Mouse (Mus musculus): ENCODE results near the gene Fxr2. TPM values are rescaled to one million over a fixed set of nuclear protein-coding genes. Genes with fewer than 3 reads are reported as not detected.

Gene Fxr2
- polyA plus RNA-seq (2014; fragmentation: Illumina TruSeq; extraction: RNeasy Lipid Tissue Mini Kit (QIAGEN cat#74804); ENCODE audit: low replicate concordance) = 7.3 TPM

GRCm38 (mm10) chr11:69632284-69633089 is at the start of gene Fxr2:
Fxr2 (plus strand) TSS chr11:69632990.

GRCm38 (mm10) chr11:69605726-69606490 is 26.9 kb upstream of the Fxr2 start, which contains the start of gene Atp1b2:
Atp1b2 (minus strand) TSS chr11:69605942.

GRCm38 (mm10) chr11:69617805-69618204 is 15.0 kb upstream of the Fxr2 start, which contains the start of gene Shbg:
Shbg (minus strand) TSS chr11:69617905.

GRCm38 (mm10) chr11:69621571-69622268 is 11.1 kb upstream of the Fxr2 start, which contains the start of gene Sat2:
Sat2 (plus strand) TSS chr11:69622024.

GRCm38 (mm10) chr11:69655264-69656064 is 22.7 kb downstream of the Fxr2 start, which contains the start of gene Sox15:
Sox15 (plus strand) TSS chr11:69655314.

GRCm38 (mm10) chr11:69662213-69662966 is 29.6 kb downstream of the Fxr2 start, which contains the start of gene Mpdu1:
Mpdu1 (minus strand) TSS chr11:69662642.

GRCm38 (mm10) chr11:69665961-69666664 is 33.3 kb downstream of the Fxr2 start, which contains the start of gene Cd68:
Cd68 (minus strand) TSS chr11:69666153.

GRCm38 (mm10) chr11:69672211-69672706 is 39.5 kb downstream of the Fxr2 start, which contains the start of gene Eif4a1:
Eif4a1 (minus strand) TSS chr11:69672423.

GRCm38 (mm10) chr11:69681314-69682208 is 48.8 kb downstream of the Fxr2 start, which contains the start of gene Senp3:
Senp3 (minus strand) TSS chr11:69682084.

GRCm38 (mm10) chr11:69685526-69686148 is 52.8 kb downstream of the Fxr2 start, which contains the start of gene Tnfsf13:
Tnfsf13 (minus strand) TSS chr11:69685784.

GRCm38 (mm10) chr11:69695361-69696181 is 62.8 kb downstream of the Fxr2 start, which contains the start of the genes Tnfsf12 and Tnfsfm13:
Tnfsf12 (minus strand) TSS chr11:69695849.
Tnfsfm13 (minus strand) TSS chr11:69696098.

Other genes starting within 250 kb of the Fxr2 start
- 3.7 TPM for gene Naa38, start 237.5 kb upstream of the Fxr2 start, polyA plus RNA-seq (2014; fragmentation: Illumina TruSeq; extraction: RNeasy Lipid Tissue Mini Kit (QIAGEN cat#74804); ENCODE audit: low replicate concordance)
- 22.1 TPM for gene Cyb5d1, start 237.4 kb upstream of the Fxr2 start, polyA plus RNA-seq (2014; fragmentation: Illumina TruSeq; extraction: RNeasy Lipid Tissue Mini Kit (QIAGEN cat#74804); ENCODE audit: low replicate concordance)
- gene Tmem88, start 234.8 kb upstream of the Fxr2 start, polyA plus RNA-seq (2014; fragmentation: Illumina TruSeq; extraction: RNeasy Lipid Tissue Mini Kit (QIAGEN cat#74804); ENCODE audit: low replicate concordance) = 0.45 TPM
- 4.5 TPM for gene Kdm6b, start 219.3 kb upstream of the Fxr2 start, polyA plus RNA-seq (2014; fragmentation: Illumina TruSeq; extraction: RNeasy Lipid Tissue Mini Kit (QIAGEN cat#74804); ENCODE audit: low replicate concordance)
- 0.37 TPM for gene Dnah2, start 83.9 kb upstream of the Fxr2 start, polyA plus RNA-seq (2014; fragmentation: Illumina TruSeq; extraction: RNeasy Lipid Tissue Mini Kit (QIAGEN cat#74804); ENCODE audit: low replicate concordance)
- not detected for gene Efnb3, start 72.8 kb upstream of the Fxr2 start, polyA plus RNA-seq (2014; fragmentation: Illumina TruSeq; extraction: RNeasy Lipid Tissue Mini Kit (QIAGEN cat#74804); ENCODE audit: low replicate concordance)
- gene Wrap53, start 52.7 kb upstream of the Fxr2 start, polyA plus RNA-seq (2014; fragmentation: Illumina TruSeq; extraction: RNeasy Lipid Tissue Mini Kit (QIAGEN cat#74804); ENCODE audit: low replicate concordance) = 0.59 TPM
- gene Trp53, start 52.6 kb upstream of the Fxr2 start, polyA plus RNA-seq (2014; fragmentation: Illumina TruSeq; extraction: RNeasy Lipid Tissue Mini Kit (QIAGEN cat#74804); ENCODE audit: low replicate concordance) = 2.7 TPM
- gene Atp1b2, start 27.0 kb upstream of the Fxr2 start, polyA plus RNA-seq (2014; fragmentation: Illumina TruSeq; extraction: RNeasy Lipid Tissue Mini Kit (QIAGEN cat#74804); ENCODE audit: low replicate concordance) = 2.6 TPM
- gene Shbg, start 15.1 kb upstream of the Fxr2 start, polyA plus RNA-seq (2014; fragmentation: Illumina TruSeq; extraction: RNeasy Lipid Tissue Mini Kit (QIAGEN cat#74804); ENCODE audit: low replicate concordance) = not detected
- gene Sat2, start 11.0 kb upstream of the Fxr2 start, polyA plus RNA-seq (2014; fragmentation: Illumina TruSeq; extraction: RNeasy Lipid Tissue Mini Kit (QIAGEN cat#74804); ENCODE audit: low replicate concordance) = 0.97 TPM
- not detected for gene Sox15, start 22.3 kb downstream of the Fxr2 start, polyA plus RNA-seq (2014; fragmentation: Illumina TruSeq; extraction: RNeasy Lipid Tissue Mini Kit (QIAGEN cat#74804); ENCODE audit: low replicate concordance)
- 15.1 TPM for gene Mpdu1, start 29.7 kb downstream of the Fxr2 start, polyA plus RNA-seq (2014; fragmentation: Illumina TruSeq; extraction: RNeasy Lipid Tissue Mini Kit (QIAGEN cat#74804); ENCODE audit: low replicate concordance)
- 1.7 TPM for gene Cd68, start 33.2 kb downstream of the Fxr2 start, polyA plus RNA-seq (2014; fragmentation: Illumina TruSeq; extraction: RNeasy Lipid Tissue Mini Kit (QIAGEN cat#74804); ENCODE audit: low replicate concordance)
- 261 TPM for gene Eif4a1, start 39.4 kb downstream of the Fxr2 start, polyA plus RNA-seq (2014; fragmentation: Illumina TruSeq; extraction: RNeasy Lipid Tissue Mini Kit (QIAGEN cat#74804); ENCODE audit: low replicate concordance)
- gene Senp3, start 49.1 kb downstream of the Fxr2 start, polyA plus RNA-seq (2014; fragmentation: Illumina TruSeq; extraction: RNeasy Lipid Tissue Mini Kit (QIAGEN cat#74804); ENCODE audit: low replicate concordance) = 73.2 TPM
- 26.8 TPM for gene Tnfsf13, start 52.8 kb downstream of the Fxr2 start, polyA plus RNA-seq (2014; fragmentation: Illumina TruSeq; extraction: RNeasy Lipid Tissue Mini Kit (QIAGEN cat#74804); ENCODE audit: low replicate concordance)
- 0.41 TPM for gene Tnfsf12, start 62.9 kb downstream of the Fxr2 start, polyA plus RNA-seq (2014; fragmentation: Illumina TruSeq; extraction: RNeasy Lipid Tissue Mini Kit (QIAGEN cat#74804); ENCODE audit: low replicate concordance)
- 3.9 TPM for gene Tnfsfm13, start 63.1 kb downstream of the Fxr2 start, polyA plus RNA-seq (2014; fragmentation: Illumina TruSeq; extraction: RNeasy Lipid Tissue Mini Kit (QIAGEN cat#74804); ENCODE audit: low replicate concordance)
- 15.6 TPM for gene Polr2a, start 125.6 kb downstream of the Fxr2 start, polyA plus RNA-seq (2014; fragmentation: Illumina TruSeq; extraction: RNeasy Lipid Tissue Mini Kit (QIAGEN cat#74804); ENCODE audit: low replicate concordance)
- not detected for gene Slc35g3, start 129.0 kb downstream of the Fxr2 start, polyA plus RNA-seq (2014; fragmentation: Illumina TruSeq; extraction: RNeasy Lipid Tissue Mini Kit (QIAGEN cat#74804); ENCODE audit: low replicate concordance)
- gene Zbtb4, start 132.9 kb downstream of the Fxr2 start, polyA plus RNA-seq (2014; fragmentation: Illumina TruSeq; extraction: RNeasy Lipid Tissue Mini Kit (QIAGEN cat#74804); ENCODE audit: low replicate concordance) = 8.3 TPM
- gene Chrnb1, start 163.0 kb downstream of the Fxr2 start, polyA plus RNA-seq (2014; fragmentation: Illumina TruSeq; extraction: RNeasy Lipid Tissue Mini Kit (QIAGEN cat#74804); ENCODE audit: low replicate concordance) = 4.4 TPM
- gene Fgf11, start 168.9 kb downstream of the Fxr2 start, polyA plus RNA-seq (2014; fragmentation: Illumina TruSeq; extraction: RNeasy Lipid Tissue Mini Kit (QIAGEN cat#74804); ENCODE audit: low replicate concordance) = 4.6 TPM
- gene Tmem102, start 172.6 kb downstream of the Fxr2 start, polyA plus RNA-seq (2014; fragmentation: Illumina TruSeq; extraction: RNeasy Lipid Tissue Mini Kit (QIAGEN cat#74804); ENCODE audit: low replicate concordance) = 10.2 TPM
- not detected for gene Gm39566, start 182.3 kb downstream of the Fxr2 start, polyA plus RNA-seq (2014; fragmentation: Illumina TruSeq; extraction: RNeasy Lipid Tissue Mini Kit (QIAGEN cat#74804); ENCODE audit: low replicate concordance)
- gene Spem2, start 185.5 kb downstream of the Fxr2 start, polyA plus RNA-seq (2014; fragmentation: Illumina TruSeq; extraction: RNeasy Lipid Tissue Mini Kit (QIAGEN cat#74804); ENCODE audit: low replicate concordance) = not detected
- gene Spem1, start 189.2 kb downstream of the Fxr2 start, polyA plus RNA-seq (2014; fragmentation: Illumina TruSeq; extraction: RNeasy Lipid Tissue Mini Kit (QIAGEN cat#74804); ENCODE audit: low replicate concordance) = not detected
- gene Nlgn2, start 204.8 kb downstream of the Fxr2 start, polyA plus RNA-seq (2014; fragmentation: Illumina TruSeq; extraction: RNeasy Lipid Tissue Mini Kit (QIAGEN cat#74804); ENCODE audit: low replicate concordance) = 0.15 TPM
- 4.2 TPM for gene Tmem256, start 205.5 kb downstream of the Fxr2 start, polyA plus RNA-seq (2014; fragmentation: Illumina TruSeq; extraction: RNeasy Lipid Tissue Mini Kit (QIAGEN cat#74804); ENCODE audit: low replicate concordance)
- 0.33 TPM for gene Plscr3, start 213.4 kb downstream of the Fxr2 start, polyA plus RNA-seq (2014; fragmentation: Illumina TruSeq; extraction: RNeasy Lipid Tissue Mini Kit (QIAGEN cat#74804); ENCODE audit: low replicate concordance)
- gene Tnk1, start 225.7 kb downstream of the Fxr2 start, polyA plus RNA-seq (2014; fragmentation: Illumina TruSeq; extraction: RNeasy Lipid Tissue Mini Kit (QIAGEN cat#74804); ENCODE audit: low replicate concordance) = 5.0 TPM
- not detected for gene Tmem95, start 245.0 kb downstream of the Fxr2 start, polyA plus RNA-seq (2014; fragmentation: Illumina TruSeq; extraction: RNeasy Lipid Tissue Mini Kit (QIAGEN cat#74804); ENCODE audit: low replicate concordance)
- 1.4 TPM for gene Kctd11, start 248.4 kb downstream of the Fxr2 start, polyA plus RNA-seq (2014; fragmentation: Illumina TruSeq; extraction: RNeasy Lipid Tissue Mini Kit (QIAGEN cat#74804); ENCODE audit: low replicate concordance)